Mouse (Mus musculus) liver, embryonic 14.5 days (tissue): ENCODE data around the gene Mpv17l2. TPM values are rescaled to one million over a fixed set of nuclear protein-coding genes. Genes with fewer than 3 reads are reported as not detected.

Experiments used
- ATAC-seq: fragments of 200-750 bp; cut with Nextera tagmentation; 2 replicates; pipeline ENCODE4 v1.8.0; 2017; ENCODE audit warnings: moderate number of reproducible peaks, mild to moderate bottlenecking, moderate library complexity; ENCODE audit not compliant: insufficient read depth
- DNase-seq, 3 experiments: peaks; one replicate each; pipeline ENCODE4 v3.0.0-alpha.2; 2012 to 2013; ENCODE audit warnings: low read depth in 3 of 3, low spot score in 3 of 3
- H3K27ac ChIP-seq: fragments of 300-500 bp; sonication (generic); 2 replicates; pipeline ENCODE4 v1.5.1; 2014; ENCODE audit warnings: moderate library complexity, mild to moderate bottlenecking, control low read depth, inconsistent platforms
- H3K27me3 ChIP-seq: fragments of 300-500 bp; sonication (generic); 2 replicates; pipeline ENCODE4 v1.6.1; 2014; ENCODE audit warnings: mild to moderate bottlenecking, low read length, moderate library complexity; ENCODE audit not compliant: control insufficient read depth, insufficient read depth
- H3K36me3 ChIP-seq: fragments of 300-500 bp; sonication (generic); replicated peaks from 2 replicates; pipeline ENCODE4 v1.6.1; 2014; ENCODE audit warnings: low read depth; ENCODE audit not compliant: control insufficient read depth, insufficient read depth
- H3K4me1 ChIP-seq, 2 experiments: fragments of 200-500 bp in 1 of 2; fragments of 300-500 bp in 1 of 2; sonication (generic) in 1 of 2; replicated peaks; 2 replicates each; pipeline ENCODE4 v1.6.1; 2012 to 2014; ENCODE audit warnings: antibody characterized with exemption in 1 of 2, inconsistent platforms in 1 of 2, low read length in 1 of 2; ENCODE audit not compliant: control insufficient read depth in 2 of 2, insufficient read depth in 2 of 2
- H3K4me2 ChIP-seq: fragments of 300-500 bp; sonication (generic); 2 replicates; pipeline ENCODE4 v1.6.1; 2014; ENCODE audit warnings: low read depth, mild to moderate bottlenecking, control low read depth, moderate library complexity
- H3K4me3 ChIP-seq, 2 experiments: fragments of 200-500 bp in 1 of 2; fragments of 300-500 bp in 1 of 2; sonication (generic) in 1 of 2; 2 replicates each; pipeline ENCODE4 v1.5.1; 2012 to 2014; ENCODE audit warnings: low read depth in 2 of 2, low read length in 2 of 2, mild to moderate bottlenecking in 2 of 2, control low read depth in 1 of 2, inconsistent platforms in 1 of 2, moderate library complexity in 1 of 2; ENCODE audit not compliant: insufficient read depth in 1 of 2
- H3K9ac ChIP-seq: fragments of 300-500 bp; sonication (generic); replicated peaks from 2 replicates; pipeline ENCODE4 v1.6.1; 2014; ENCODE audit warnings: mild to moderate bottlenecking, control low read depth, moderate library complexity
- H3K9me3 ChIP-seq: fragments of 300-500 bp; sonication (generic); 2 replicates; pipeline ENCODE4 v1.6.1; 2016; ENCODE audit warnings: low read length, mixed read lengths; ENCODE audit not compliant: control insufficient read depth
- CTCF ChIP-seq: IDR thresholded peaks from 2 replicates; pipeline ENCODE4 v1.5.1; 2016; ENCODE audit warnings: antibody characterized with exemption, low read depth, control low read depth
- EP300 ChIP-seq: IDR thresholded peaks from 2 replicates; pipeline ENCODE4 v1.6.1; 2016; ENCODE audit warnings: antibody characterized with exemption, low read depth
- WGBS: fragments of 180-500 bp; shearing (Covaris S2); extraction: QIAGEN DNeasy Blood & Tissue Kit; methylation state at CpG from one replicate; pipeline ENCODE4 v1.1.7; 2014; ENCODE audit not compliant: insufficient replicate concordance; 5-methylcytosine and 5-hydroxymethylcytosine counted together
- polyA plus RNA-seq, 2 experiments: library from polyadenylated mRNA; depleted of rRNA in 1 of 2; stranded (reverse) in 1 of 2; unstranded in 1 of 2; fragments of >200 nt; fragmentation: Nextera tagmentation in 1 of 2; extraction: Ambion mirVana in 1 of 2; gene quantifications; 2 replicates each; pipeline versions ENCODE4 v1.2.1 to v1.2.3; 2012 to 2014

Gene Mpv17l2
- polyA plus RNA-seq, 2 experiments, result 28.5 to 39.8 TPM

GRCm38 (mm10) chr8:70754043-70754870 is 6.5 kb downstream of the Mpv17l2 start, which contains the start of gene Rab3a:
Rab3a (plus strand) TSS chr8:70754679.
- peak within 1 kb of the TSS; percentile 52 to 66 for H3K4me3 ChIP-seq
- peaks cover 4 to 20% of the 10 kb centered on the region in 2 experiments for H3K4me1 ChIP-seq
- no peaks in the 10 kb centered on the region; the same call in 1 of the 2 replicates for H3K36me3 ChIP-seq
- no peaks in the 10 kb centered on the region for H3K9me3 ChIP-seq
- H3K9ac ChIP-seq, result peak within 1 kb of the TSS; percentile 72
- peak within 1 kb of the TSS; percentile 83 for H3K4me2 ChIP-seq
- H3K27ac ChIP-seq, result peak within 1 kb of the TSS; percentile 14
- ATAC-seq, result peak; percentile 97
- TF ChIP-seq CTCF (no peak), EP300 (no peak)
- no peaks in the 10 kb centered on the region; the same call in 1 of the 2 replicates for H3K27me3 ChIP-seq
- DNase-seq, result peak; percentile 96 to 98 (median 97)
- WGBS, result 7% methylated on average over 37 of the region's 37 CpGs

DNA sequence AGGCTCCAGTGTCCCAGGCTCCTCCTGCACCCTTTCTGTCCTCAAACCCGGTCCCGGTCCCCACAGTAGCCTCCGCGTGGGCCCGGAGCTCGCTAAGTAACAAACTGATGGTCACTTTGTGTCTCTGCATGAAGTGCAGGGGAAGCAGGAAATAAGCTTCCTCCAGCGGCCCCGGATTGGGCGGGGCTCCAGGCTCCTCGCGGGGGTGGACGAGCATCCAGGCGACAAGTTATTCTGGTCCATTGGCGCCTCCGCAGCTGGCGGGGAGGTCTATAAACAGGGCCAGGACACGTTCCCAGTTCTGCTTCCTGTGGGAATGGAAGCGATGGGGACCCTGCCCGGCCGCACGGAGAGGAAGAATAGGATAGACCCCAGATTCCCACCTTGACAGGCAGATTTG is 7.6 kb downstream of the Mpv17l2 start:
- H3K9ac ChIP-seq, result no peak overlapping the region
- DNase-seq (no peak), ATAC-seq (no peak)
- peaks cover 3 to 18% of the 10 kb centered on the region in 2 experiments for H3K4me1 ChIP-seq
- TF ChIP-seq CTCF, result no peak
- no peak overlapping the region for H3K27ac ChIP-seq
- peak overlapping the region; percentile 83 for H3K4me2 ChIP-seq
- H3K36me3 ChIP-seq, result no peaks in the 10 kb centered on the region; the same call in 1 of the 2 replicates
- no peaks in the 10 kb centered on the region; the same call in 1 of the 2 replicates for H3K27me3 ChIP-seq
- H3K4me3 ChIP-seq, result no peak overlapping the region; a peak in 1 of 4 replicates
- 5% methylated on average over 21 of the region's 21 CpGs for WGBS
- no peaks in the 10 kb centered on the region for H3K9me3 ChIP-seq

- peaks cover 3 to 18% of the 10 kb centered on the region in 2 experiments for H3K4me1 ChIP-seq
- no peak overlapping the region for H3K27ac ChIP-seq
- DNase-seq, result peak in 1 of 3 experiments; percentile 65
- H3K9me3 ChIP-seq, result no peaks in the 10 kb centered on the region
- no peak for ATAC-seq
- no peak overlapping the region for H3K9ac ChIP-seq
- H3K4me3 ChIP-seq, result no peak overlapping the region
- no peaks in the 10 kb centered on the region for H3K36me3 ChIP-seq
- H3K4me2 ChIP-seq, result no peak overlapping the region
- TF ChIP-seq EP300, result no peak
- TF ChIP-seq CTCF, result peak; percentile 83
- 19% methylated on average over 11 of the region's 11 CpGs for WGBS
- H3K27me3 ChIP-seq, result peaks cover 3% of the 10 kb centered on the region
Observed at GRCm38 (mm10) chr8:70752000-70752764, 8.6 kb downstream of the Mpv17l2 start.

DNA sequence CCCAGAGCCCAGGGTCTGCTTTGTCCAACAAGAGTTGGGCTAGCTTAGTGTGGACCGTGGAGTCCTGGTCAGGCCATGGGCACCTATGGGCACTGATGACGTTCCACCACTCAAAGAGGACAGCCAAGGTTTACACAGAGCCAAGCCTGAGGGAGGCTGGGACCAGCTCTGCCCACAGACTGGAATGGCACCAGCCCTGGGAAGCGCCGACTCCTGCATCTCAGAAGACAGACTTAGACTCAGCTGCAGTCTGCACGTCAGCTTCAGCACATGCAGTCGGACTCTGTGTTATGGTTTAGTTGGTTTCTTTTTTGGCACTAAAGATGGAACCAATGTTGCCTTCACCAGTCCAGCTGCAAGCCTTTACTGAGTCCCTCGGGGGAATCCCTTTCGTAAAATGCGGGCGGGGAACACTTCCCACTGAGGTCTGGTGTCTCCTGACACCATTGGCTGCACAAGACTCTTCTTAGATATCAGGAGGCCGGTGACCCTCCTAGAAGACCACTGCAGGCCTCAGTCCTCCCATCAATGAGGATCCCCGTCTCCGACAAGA is 10.5 kb downstream of the Mpv17l2 start:
- no peak for DNase-seq
- Histone ChIP-seq H3K27me3 (peaks cover 19% of the 10 kb centered on the region), H3K4me1 (peaks cover 3 to 16% of the 10 kb centered on the region in 2 experiments), H3K36me3 (no peaks in the 10 kb centered on the region), H3K9ac (no peak overlapping the region), H3K4me2 (no peak overlapping the region), H3K27ac (no peak overlapping the region), H3K4me3 (no peak overlapping the region), H3K9me3 (no peaks in the 10 kb centered on the region)
- 68% methylated on average over 13 of the region's 13 CpGs for WGBS
- TF ChIP-seq EP300, result no peak
- no peak for TF ChIP-seq CTCF
- ATAC-seq, result no peak
